Mouse (Mus musculus) myocyte (in vitro differentiated cells): ENCODE results near the gene Ptx4. TPM values are rescaled to one million over a fixed set of nuclear protein-coding genes. Genes with fewer than 3 reads are reported as not detected.
"Not testable (repeated sequence)": the region's sequence is repeated elsewhere in the genome, so short reads cannot be mapped to it uniquely, and the experiment has no call there.

ENCODE experiments used
- H3K27me3 ChIP-seq: one replicate; pipeline ENCODE4 v1.6.1; 2011; ENCODE audit not compliant: control insufficient read depth, insufficient read depth, insufficient read length
- H3K36me3 ChIP-seq: one replicate; pipeline ENCODE4 v1.6.1; 2011; ENCODE audit not compliant: control insufficient read depth, insufficient read depth
- H3K4me2 ChIP-seq: one replicate; pipeline ENCODE4 v1.6.1; 2011; ENCODE audit warnings: low read depth, control low read depth
- H3K4me3 ChIP-seq: one replicate; pipeline ENCODE4 v1.5.1; 2011; ENCODE audit warnings: mild to moderate bottlenecking, control low read depth, moderate library complexity
- H3K79me2 ChIP-seq: one replicate; pipeline ENCODE4 v1.6.1; 2011; ENCODE audit not compliant: control insufficient read depth, insufficient read depth
- H3ac ChIP-seq: one replicate; pipeline ENCODE4 v1.6.1; 2011; ENCODE audit not compliant: control insufficient read depth, insufficient read length
- CEBPB ChIP-seq: IDR thresholded peaks from 2 replicates; pipeline ENCODE4 v1.6.1; 2011; ENCODE audit warnings: mild to moderate bottlenecking, moderate library complexity; ENCODE audit not compliant: poor library complexity, insufficient read depth, severe bottlenecking
- E2F4 ChIP-seq: IDR thresholded peaks from one replicate; pipeline ENCODE4 v1.6.1; 2011; ENCODE audit warnings: mild to moderate bottlenecking, control low read depth, moderate library complexity; ENCODE audit not compliant: insufficient read depth
- MAX ChIP-seq: IDR thresholded peaks from one replicate; pipeline ENCODE4 v1.6.1; 2011; ENCODE audit warnings: low read depth, mild to moderate bottlenecking, control low read depth
- MYOD1 ChIP-seq, 3 experiments: IDR thresholded peaks; one replicate each; pipeline ENCODE4 v1.6.1; 2011; ENCODE audit warnings: control low read depth in 2 of 3, low read depth in 2 of 3, mild to moderate bottlenecking in 2 of 3, moderate library complexity in 1 of 3; ENCODE audit not compliant: insufficient read length in 2 of 3, control insufficient read depth in 1 of 3
- MYOG ChIP-seq, 3 experiments: IDR thresholded peaks; one replicate each; pipeline ENCODE4 v1.6.1; 2011; ENCODE audit warnings: control low read depth in 2 of 3, low read depth in 2 of 3, mild to moderate bottlenecking in 2 of 3; ENCODE audit not compliant: insufficient read length in 2 of 3, control insufficient read depth in 1 of 3, insufficient read depth in 1 of 3
- POLR2A ChIP-seq: IDR thresholded peaks from one replicate; pipeline ENCODE4 v1.6.1; 2011; ENCODE audit warnings: low read depth, mild to moderate bottlenecking, control low read depth, moderate library complexity; ENCODE audit not compliant: insufficient read length
- POLR2AphosphoS2 ChIP-seq: IDR thresholded peaks from one replicate; pipeline ENCODE4 v1.6.1; 2011; ENCODE audit warnings: low read depth, control low read depth; ENCODE audit not compliant: insufficient read length
- REST ChIP-seq: IDR thresholded peaks from one replicate; pipeline ENCODE4 v1.6.1; 2011; ENCODE audit warnings: mild to moderate bottlenecking, control low read depth, moderate library complexity; ENCODE audit not compliant: insufficient read depth, insufficient read length
- SRF ChIP-seq: IDR thresholded peaks from one replicate; pipeline ENCODE4 v1.6.1; 2011; ENCODE audit warnings: low read depth; ENCODE audit not compliant: control insufficient read depth, insufficient read length
- TCF12 ChIP-seq: IDR thresholded peaks from one replicate; pipeline ENCODE4 v1.6.1; 2011; ENCODE audit warnings: mild to moderate bottlenecking, control low read depth; ENCODE audit not compliant: poor library complexity, insufficient read depth, severe bottlenecking
- TCF3 ChIP-seq: IDR thresholded peaks from one replicate; pipeline ENCODE4 v1.6.1; 2011; ENCODE audit warnings: low read depth, control low read depth; ENCODE audit not compliant: insufficient read length
- USF1 ChIP-seq: IDR thresholded peaks from one replicate; pipeline ENCODE4 v1.6.1; 2011; ENCODE audit warnings: low read depth, mild to moderate bottlenecking, control low read depth, moderate library complexity
- polyA plus RNA-seq: library from polyadenylated mRNA; unstranded; fragments of >200 nt; fragmentation: generic; extraction: Trizol; gene quantifications from one replicate; pipeline ENCODE4 v1.2.1, GENCODE M21; 2012; ENCODE audit warnings: missing spikeins

Ptx4 gene
- polyA plus RNA-seq, 1 experiment = not detected

DNA sequence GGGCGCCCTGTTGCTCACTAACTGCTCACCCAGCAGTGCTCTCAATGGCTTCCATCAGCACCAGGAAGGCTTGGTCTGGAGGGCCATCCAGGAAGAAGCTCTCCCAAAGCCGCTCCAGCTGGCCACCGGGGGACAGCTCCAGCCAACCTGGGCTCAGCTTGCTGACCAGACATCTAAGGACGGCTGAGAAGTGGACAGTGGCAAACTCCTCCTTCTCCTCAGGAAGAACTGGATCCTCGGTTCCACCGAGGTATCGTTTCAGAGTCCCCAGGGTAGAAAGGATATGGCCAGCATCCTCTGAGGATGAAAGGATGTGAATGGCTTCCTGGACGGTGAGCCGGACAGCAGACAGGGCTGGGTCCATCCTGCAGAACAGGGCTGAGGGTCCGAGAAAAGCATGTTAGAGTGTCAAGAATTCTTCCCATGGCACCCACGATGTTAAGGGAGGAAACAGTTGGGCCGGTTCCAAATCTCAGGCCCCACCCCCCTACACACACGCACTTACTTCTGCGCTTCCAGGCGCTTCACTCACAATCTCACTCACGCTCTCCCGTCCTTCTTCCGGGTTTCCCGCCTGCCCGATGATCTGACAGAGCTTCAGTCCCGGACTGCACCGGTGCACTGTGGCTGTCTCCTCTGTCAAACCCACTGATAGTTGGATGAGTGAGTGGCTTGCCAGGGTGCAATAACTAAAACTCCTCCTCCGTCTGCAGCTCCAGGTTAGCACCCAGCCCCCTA, 5.5 kb upstream of the Ptx4 start:
- TF ChIP-seq SRF (no peak), E2F4 (no peak), MAX (no peak), TCF12 (no peak), POLR2A (no peak), MYOG (IDR thresholded peaks at IDR 0.05; ENCODE audit: control insufficient read depth in 1 of 3, insufficient read depth in 1 of 3, insufficient read length in 2 of 3, low read depth in 2 of 3) (no peak)

DNA sequence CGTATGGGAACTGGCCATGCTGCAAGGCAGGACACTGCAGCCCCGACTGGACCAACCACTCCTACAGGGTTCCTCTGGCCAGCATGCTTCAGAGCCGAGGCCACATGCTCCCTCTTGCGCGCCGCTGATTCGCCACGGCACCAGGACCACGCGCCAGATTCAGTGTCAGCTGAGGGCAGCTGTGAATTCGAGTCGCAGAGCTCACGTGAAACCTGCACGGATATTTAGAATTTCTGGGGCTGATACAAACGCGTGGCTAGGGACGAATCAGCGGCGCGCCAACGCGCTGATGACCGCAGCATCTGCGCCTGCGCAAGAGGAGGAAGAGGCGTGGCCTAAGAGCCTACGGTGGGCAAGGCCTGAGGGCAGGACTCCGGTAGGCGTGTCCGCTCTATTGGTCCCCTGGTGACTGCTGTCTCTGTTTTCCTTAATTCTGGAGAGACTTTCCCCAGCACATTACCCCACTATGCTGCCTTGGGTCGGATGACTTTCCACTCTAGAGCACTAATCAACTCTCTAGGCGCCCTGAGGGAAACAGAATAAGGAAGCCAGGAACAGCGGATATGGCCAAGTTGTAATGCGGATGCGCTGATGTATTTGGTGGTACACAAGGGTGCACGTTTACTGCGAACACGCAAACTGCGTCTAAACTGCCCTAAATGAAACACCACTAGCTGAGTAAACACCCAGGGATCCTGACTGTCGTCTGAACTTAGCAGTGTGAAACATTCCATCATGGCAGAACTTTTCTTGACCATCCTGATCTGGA, 4.7 kb upstream of the Ptx4 start, which contains the start of gene Telo2:
Telo2 (minus strand) TSS at position 304 of the 769 bp plus-strand sequence.
- Histone ChIP-seq H3K79me2 (peaks cover 7% of the 10 kb centered on the region), H3K4me2 (peak within 1 kb of the TSS; percentile 98), H3K36me3 (no peaks in the 10 kb centered on the region), H3K4me3 (peak within 1 kb of the TSS; percentile 61), H3ac (peak within 1 kb of the TSS; percentile 20), H3K27me3 (peaks cover 4% of the 10 kb centered on the region)
- TF ChIP-seq CEBPB = no peak
- TF ChIP-seq TCF12 = no peak
- peak; percentile 2 to 64 (median 63) for TF ChIP-seq MYOG (IDR thresholded peaks at IDR 0.05; ENCODE audit: control insufficient read depth in 1 of 3, insufficient read depth in 1 of 3, insufficient read length in 2 of 3, low read depth in 2 of 3)
- no peak for TF ChIP-seq E2F4
- no peak for TF ChIP-seq TCF3
- TF ChIP-seq USF1 = peak; percentile 58
- peak in 2 of 3 experiments; percentile 47 to 60 for TF ChIP-seq MYOD1 (IDR thresholded peaks at IDR 0.05; ENCODE audit: control insufficient read depth in 1 of 3, insufficient read length in 2 of 3, low read depth in 2 of 3)
- peak; percentile 82 for TF ChIP-seq POLR2A
- no peak for TF ChIP-seq SRF
- TF ChIP-seq POLR2AphosphoS2 = peak; percentile 12
- TF ChIP-seq MAX = peak; percentile 88
- TF ChIP-seq REST = no peak

More for the DNA sequence above, 5.5 kb upstream of the Ptx4 start:
- H3K79me2 ChIP-seq = peaks cover 7% of the 10 kb centered on the region
- H3ac ChIP-seq = peak overlapping the region; percentile 20
- H3K4me2 ChIP-seq = peak overlapping the region; percentile 98
- H3K27me3 ChIP-seq = peaks cover 4% of the 10 kb centered on the region
- H3K36me3 ChIP-seq = no peaks in the 10 kb centered on the region
- H3K4me3 ChIP-seq = peak overlapping the region; percentile 61

DNA sequence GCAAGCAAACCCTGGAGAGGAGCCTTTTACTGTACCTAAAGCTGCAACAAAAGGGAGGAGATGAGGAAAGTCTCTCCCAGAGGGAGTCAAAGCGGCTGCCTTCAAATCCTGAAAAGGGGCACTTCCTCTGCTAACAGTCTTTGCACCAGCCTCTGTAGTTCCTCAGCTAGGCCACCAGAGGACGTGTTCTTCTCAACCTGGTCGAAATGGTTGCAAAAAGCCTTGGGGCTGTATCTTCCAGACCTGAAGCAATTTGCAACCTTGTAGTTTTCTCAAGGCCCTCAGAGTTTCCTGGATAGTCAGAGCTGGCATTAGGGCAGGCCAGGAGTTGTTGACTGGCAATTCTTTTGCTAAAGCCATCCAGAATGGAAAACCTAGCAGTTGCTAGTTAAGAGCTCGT, 3.3 kb upstream of the Ptx4 start:
- no peak overlapping the region for H3K4me2 ChIP-seq
- no peaks in the 10 kb centered on the region for H3K36me3 ChIP-seq
- H3K79me2 ChIP-seq = peaks cover 7% of the 10 kb centered on the region
- H3ac ChIP-seq = no peak overlapping the region
- peaks cover 4% of the 10 kb centered on the region for H3K27me3 ChIP-seq
- H3K4me3 ChIP-seq = no peak overlapping the region
- TF ChIP-seq TCF12 (no peak), MYOD1 (IDR thresholded peaks at IDR 0.05; ENCODE audit: control insufficient read depth in 1 of 3, insufficient read length in 2 of 3, low read depth in 2 of 3) (no peak), MAX (no peak), SRF (no peak), E2F4 (no peak), USF1 (no peak)

DNA sequence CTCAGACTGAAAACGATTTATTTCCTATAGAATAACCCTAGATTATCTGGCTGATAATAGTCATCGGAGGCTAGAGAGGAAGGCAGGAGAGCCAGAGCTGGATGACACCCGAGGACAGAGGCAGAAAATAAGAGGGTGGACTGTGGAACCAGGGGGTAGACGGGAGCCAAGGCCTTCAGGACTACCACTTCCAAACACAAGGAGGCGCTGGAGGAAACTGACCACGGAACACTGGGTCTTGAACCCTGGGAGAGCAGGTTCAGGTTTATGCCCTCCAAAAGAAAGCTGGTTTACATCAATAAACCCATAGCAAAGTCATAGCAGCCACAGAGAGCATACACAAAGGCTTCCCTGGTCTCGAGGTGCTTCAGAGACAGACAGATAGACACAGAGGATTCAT, 3.4 kb downstream of the Ptx4 start:
- H3K27me3 ChIP-seq = peaks cover 10% of the 10 kb centered on the region
- TF ChIP-seq E2F4 (no peak), REST (no peak), POLR2A (no peak), MAX (no peak), MYOG (IDR thresholded peaks at IDR 0.05; ENCODE audit: control insufficient read depth in 1 of 3, insufficient read depth in 1 of 3, insufficient read length in 2 of 3, low read depth in 2 of 3) (no peak), TCF12 (no peak), USF1 (no peak), MYOD1 (IDR thresholded peaks at IDR 0.05; ENCODE audit: control insufficient read depth in 1 of 3, insufficient read length in 2 of 3, low read depth in 2 of 3) (no peak), SRF (no peak), TCF3 (no peak), POLR2AphosphoS2 (no peak), CEBPB (no peak)
- no peak overlapping the region for H3K4me3 ChIP-seq
- no peak overlapping the region for H3K4me2 ChIP-seq
- H3ac ChIP-seq = no peak overlapping the region
- no peaks in the 10 kb centered on the region for H3K79me2 ChIP-seq
- no peaks in the 10 kb centered on the region for H3K36me3 ChIP-seq

DNA sequence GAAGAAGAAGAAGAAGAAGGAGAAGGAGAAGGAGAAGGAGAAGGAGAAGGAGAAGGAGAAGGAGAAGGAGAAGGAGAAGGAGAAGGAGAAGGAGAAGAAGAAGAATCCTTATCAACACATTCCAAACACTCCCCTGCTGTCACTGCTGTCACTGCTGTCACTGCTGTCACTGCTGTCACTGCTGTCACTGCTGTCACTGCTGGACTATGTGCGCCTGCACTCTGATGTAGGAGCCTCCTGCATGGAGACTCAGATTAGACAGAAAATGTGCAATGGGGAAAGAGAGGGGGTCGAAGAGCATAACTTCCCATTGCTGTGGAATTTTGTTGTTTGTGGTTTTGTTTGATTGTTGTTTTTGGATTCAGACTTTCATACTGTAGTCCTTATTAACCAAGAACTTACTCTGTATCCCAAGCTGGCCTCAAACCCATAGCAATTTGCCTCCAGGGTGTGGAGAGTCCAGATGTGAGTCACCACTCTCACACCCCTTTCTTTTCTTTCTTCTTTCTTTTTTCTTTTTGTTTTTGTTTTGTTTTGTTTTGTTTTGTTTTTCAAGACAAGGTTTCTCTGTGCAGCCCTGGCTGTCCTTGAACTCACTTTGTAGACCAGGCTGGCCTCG, 5.0 kb downstream of the Ptx4 start:
- not testable (repeated sequence) for H3ac ChIP-seq, H3K27me3 ChIP-seq, H3K4me2 ChIP-seq, H3K79me2 ChIP-seq, H3K4me3 ChIP-seq, H3K36me3 ChIP-seq
